Mouse (Mus musculus) heart, embryonic 12.5 days (tissue): ENCODE results near the gene Gga1. TPM values are rescaled to one million over a fixed set of nuclear protein-coding genes. Genes with fewer than 3 reads are reported as not detected.
A peak's percentile ranks its signal among the peaks of the same experiment; 100 is the strongest.

Experiments used
- ATAC-seq: fragments of 200-750 bp; cut with Nextera tagmentation; 2 replicates; pipeline ENCODE4 v1.8.0; 2017; ENCODE audit warnings: moderate TSS enrichment, moderate library complexity; ENCODE audit not compliant: insufficient number of reproducible peaks, low FRiP score
- H3K27ac ChIP-seq: fragments of 300-500 bp; sonication (generic); 2 replicates; pipeline ENCODE4 v1.5.1; 2016; ENCODE audit warnings: mild to moderate bottlenecking, moderate library complexity; ENCODE audit not compliant: poor library complexity, severe bottlenecking
- H3K27me3 ChIP-seq: fragments of 300-500 bp; sonication (generic); replicated peaks from 2 replicates; pipeline ENCODE4 v1.6.1; 2016; ENCODE audit warnings: mild to moderate bottlenecking, moderate library complexity
- H3K36me3 ChIP-seq: fragments of 300-500 bp; sonication (generic); 2 replicates; pipeline ENCODE4 v1.6.1; 2016; ENCODE audit warnings: mild to moderate bottlenecking, moderate library complexity
- H3K4me1 ChIP-seq: fragments of 300-500 bp; sonication (generic); replicated peaks from 2 replicates; pipeline ENCODE4 v1.6.1; 2016; ENCODE audit warnings: mild to moderate bottlenecking
- H3K4me2 ChIP-seq: fragments of 300-500 bp; sonication (generic); 2 replicates; pipeline ENCODE4 v1.6.1; 2016; ENCODE audit warnings: mild to moderate bottlenecking, moderate library complexity
- H3K4me3 ChIP-seq: fragments of 300-500 bp; sonication (generic); 2 replicates; pipeline ENCODE4 v1.5.1; 2016; ENCODE audit warnings: mild to moderate bottlenecking
- H3K9ac ChIP-seq: fragments of 300-500 bp; sonication (generic); 2 replicates; pipeline ENCODE4 v1.6.1; 2016; ENCODE audit warnings: mild to moderate bottlenecking, moderate library complexity
- H3K9me3 ChIP-seq: fragments of 300-500 bp; sonication (generic); replicated peaks from 2 replicates; pipeline ENCODE4 v1.6.1; 2016; ENCODE audit warnings: mild to moderate bottlenecking, moderate library complexity
- WGBS: fragments of 180-500 bp; shearing (Covaris S2); methylation state at CpG from one replicate; pipeline ENCODE4 v1.1.7; 2016; 5-methylcytosine and 5-hydroxymethylcytosine counted together
- polyA plus RNA-seq: library from polyadenylated mRNA; unstranded; fragments of >200 nt; fragmentation: Nextera tagmentation; extraction: Ambion mirVana; gene quantifications from 2 replicates; pipeline ENCODE4 v1.2.1, GENCODE M21; 2016

The Gga1 gene
- polyA plus RNA-seq, 1 experiment from 2014 or later, result 54.0 TPM

- no peak overlapping the region for H3K4me2 ChIP-seq
- no peaks in the 10 kb centered on the region for H3K27me3 ChIP-seq
- no peak overlapping the region for H3K4me3 ChIP-seq
- no peak overlapping the region for H3K9ac ChIP-seq
- no peaks in the 10 kb centered on the region for H3K36me3 ChIP-seq
- no peaks in the 10 kb centered on the region for H3K9me3 ChIP-seq
- no peak overlapping the region for H3K27ac ChIP-seq
- WGBS, result 79% methylated on average over 5 of the region's 5 CpGs
- no peak for ATAC-seq
- H3K4me1 ChIP-seq, result peaks cover 19% of the 10 kb centered on the region
Observed at GRCm38 (mm10) chr15:78862280-78862679, 14.7 kb upstream of the Gga1 start.

GRCm38 (mm10) chr15:78863154-78863553 is 13.8 kb upstream of the Gga1 start:
- Histone ChIP-seq H3K27ac (no peak overlapping the region), H3K36me3 (no peaks in the 10 kb centered on the region), H3K9ac (no peak overlapping the region), H3K4me1 (peaks cover 22% of the 10 kb centered on the region), H3K27me3 (no peaks in the 10 kb centered on the region), H3K4me2 (no peak overlapping the region), H3K4me3 (no peak overlapping the region), H3K9me3 (no peaks in the 10 kb centered on the region)
- 64% methylated on average over 2 of the region's 2 CpGs for WGBS
- no peak for ATAC-seq

DNA sequence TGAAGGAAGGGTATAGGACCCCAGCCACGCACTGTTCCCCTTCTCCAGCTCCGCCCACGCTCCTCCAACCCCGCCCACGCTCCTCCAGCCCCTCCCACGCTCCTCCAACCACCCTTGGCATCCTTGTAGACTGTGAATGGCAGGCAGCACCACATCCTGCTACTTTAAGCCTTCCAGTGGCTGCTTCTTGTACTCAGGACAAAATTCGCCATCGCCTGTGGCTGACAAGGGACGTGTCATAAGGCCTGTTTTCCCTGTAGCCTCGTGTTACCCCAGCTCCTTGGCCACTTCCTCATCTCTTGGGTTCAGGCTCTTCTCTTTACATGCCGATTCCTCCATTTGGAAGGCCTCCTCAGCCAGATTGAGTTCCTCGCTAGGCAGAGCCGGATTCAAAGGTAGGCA is 13.1 kb upstream of the Gga1 start:
- ATAC-seq, result no peak
- no peaks in the 10 kb centered on the region for H3K27me3 ChIP-seq

DNA sequence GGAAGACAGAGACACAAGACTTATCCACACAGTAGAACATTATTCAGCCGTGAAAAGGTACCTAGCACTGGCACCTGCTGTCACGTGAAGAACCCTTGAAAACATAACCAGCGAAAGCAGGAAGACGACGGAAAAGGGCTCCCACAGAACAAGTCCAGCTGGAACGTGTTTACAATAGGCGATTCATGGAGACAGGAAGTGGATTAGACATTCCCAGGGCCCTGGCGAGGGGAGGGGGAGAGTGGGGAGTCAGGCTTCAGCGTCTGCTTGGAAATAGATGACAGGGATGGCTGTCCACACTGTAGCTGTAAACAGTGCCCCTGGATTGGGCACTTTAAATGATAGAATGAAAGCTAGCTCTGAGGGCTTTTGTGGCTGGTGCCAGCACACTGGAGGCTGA is 8.6 kb upstream of the Gga1 start:
- H3K27me3 ChIP-seq, result no peaks in the 10 kb centered on the region
- no peak overlapping the region for H3K4me3 ChIP-seq
- no peaks in the 10 kb centered on the region for H3K9me3 ChIP-seq
- H3K9ac ChIP-seq, result peak overlapping the region; percentile 52; the same call in 1 of the 2 replicates
- peak overlapping the region; percentile 81 for H3K27ac ChIP-seq
- no peak overlapping the region for H3K4me2 ChIP-seq
- ATAC-seq, result peak; percentile 60
- H3K4me1 ChIP-seq, result peaks cover 18% of the 10 kb centered on the region
- no peaks in the 10 kb centered on the region for H3K36me3 ChIP-seq
- WGBS, result 33% methylated on average over 9 of the region's 9 CpGs

More for the DNA sequence above, 13.1 kb upstream of the Gga1 start:
- H3K4me3 ChIP-seq, result no peak overlapping the region
- H3K4me2 ChIP-seq, result no peak overlapping the region
- H3K9ac ChIP-seq, result no peak overlapping the region
- H3K36me3 ChIP-seq, result no peaks in the 10 kb centered on the region
- H3K4me1 ChIP-seq, result peaks cover 28% of the 10 kb centered on the region
- H3K9me3 ChIP-seq, result no peaks in the 10 kb centered on the region
- 42% methylated on average over 13 of the region's 13 CpGs for WGBS
- no peak overlapping the region for H3K27ac ChIP-seq

- Histone ChIP-seq H3K9me3 (no peaks in the 10 kb centered on the region), H3K36me3 (no peaks in the 10 kb centered on the region), H3K4me2 (no peak overlapping the region), H3K4me3 (no peak overlapping the region), H3K4me1 (peaks cover 17% of the 10 kb centered on the region), H3K27ac (peak overlapping the region; percentile 81), H3K9ac (peak overlapping the region; percentile 52; the same call in 1 of the 2 replicates), H3K27me3 (no peaks in the 10 kb centered on the region)
- WGBS, result 70% methylated on average over 7 of the region's 7 CpGs
- no peak for ATAC-seq
Observed at GRCm38 (mm10) chr15:78868826-78869233, 8.2 kb upstream of the Gga1 start.

- 30% methylated on average over 6 of the region's 6 CpGs for WGBS
- H3K9ac ChIP-seq, result no peak overlapping the region
- no peaks in the 10 kb centered on the region for H3K9me3 ChIP-seq
- H3K4me2 ChIP-seq, result no peak overlapping the region
- no peak for ATAC-seq
- no peak overlapping the region for H3K27ac ChIP-seq
- no peaks in the 10 kb centered on the region for H3K36me3 ChIP-seq
- no peaks in the 10 kb centered on the region for H3K27me3 ChIP-seq
- H3K4me1 ChIP-seq, result peaks cover 17% of the 10 kb centered on the region
- H3K4me3 ChIP-seq, result no peak overlapping the region
Observed at GRCm38 (mm10) chr15:78869775-78870174, 7.2 kb upstream of the Gga1 start.

DNA sequence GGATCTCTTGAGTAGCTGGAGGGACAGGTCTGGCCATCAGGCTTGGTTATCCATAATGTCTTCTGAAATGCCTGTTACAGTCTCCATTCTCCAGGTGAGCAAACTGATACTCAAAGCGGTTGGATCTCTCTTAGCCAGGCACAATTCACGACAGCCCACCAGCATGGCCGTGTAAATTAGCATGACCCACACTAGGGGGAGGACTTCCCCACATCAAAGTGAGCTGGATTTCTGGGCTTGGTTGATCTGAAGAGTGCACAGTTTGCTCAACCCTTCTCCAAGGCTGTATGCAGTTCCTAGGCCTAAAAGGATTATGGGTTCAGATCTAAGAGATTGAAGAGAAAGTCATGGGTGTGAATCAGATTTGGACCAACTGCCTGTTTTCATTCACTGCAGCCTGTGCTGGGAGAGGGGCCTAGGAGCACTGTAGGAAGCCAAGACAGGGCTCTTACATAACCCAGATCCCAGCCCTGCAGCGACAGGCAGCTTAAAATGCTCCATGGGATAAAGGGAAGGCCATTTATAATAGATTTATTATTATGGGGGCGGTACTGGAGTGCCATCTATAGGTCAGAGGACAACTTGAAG is 4.9 kb upstream of the Gga1 start:
- no peak overlapping the region for H3K27ac ChIP-seq
- H3K9me3 ChIP-seq, result no peaks in the 10 kb centered on the region
- H3K27me3 ChIP-seq, result no peaks in the 10 kb centered on the region
- H3K4me2 ChIP-seq, result no peak overlapping the region
- no peaks in the 10 kb centered on the region for H3K36me3 ChIP-seq
- ATAC-seq, result no peak
- peaks cover 27% of the 10 kb centered on the region for H3K4me1 ChIP-seq
- WGBS, result 51% methylated on average over 5 of the region's 5 CpGs
- no peak overlapping the region for H3K4me3 ChIP-seq
- no peak overlapping the region for H3K9ac ChIP-seq

DNA sequence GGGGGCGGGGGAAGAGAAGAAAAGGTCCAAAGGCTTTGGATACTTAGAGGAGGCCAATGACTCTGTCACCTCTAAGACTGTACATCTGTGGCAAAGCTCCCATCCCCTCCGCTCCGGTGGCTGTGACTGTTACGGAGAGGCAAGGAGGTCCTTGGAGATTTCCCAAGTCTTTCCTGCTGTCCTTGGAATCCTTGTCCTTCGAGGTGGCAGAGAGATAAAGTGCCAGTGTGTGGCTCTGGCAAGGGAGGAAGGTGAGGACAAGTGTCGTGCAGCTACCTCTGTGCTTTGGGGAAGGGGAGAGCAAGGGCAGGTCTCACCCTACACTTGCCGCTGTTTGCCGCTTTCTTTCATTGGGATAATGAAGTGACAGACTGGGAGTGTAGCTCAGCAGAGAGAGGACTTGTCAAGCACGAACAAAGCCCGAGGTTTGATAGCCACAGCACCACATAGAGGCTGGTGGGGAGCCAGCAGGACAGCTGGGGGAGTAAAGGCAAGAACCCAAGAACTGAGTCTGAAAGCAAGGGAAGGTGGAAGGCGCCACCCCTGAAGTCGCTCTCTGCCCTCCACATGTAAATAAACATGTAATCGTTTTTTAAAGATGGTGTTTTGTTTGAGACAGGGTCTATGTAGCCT is 3.1 kb upstream of the Gga1 start:
- Histone ChIP-seq H3K9ac (0 out of 2 replicates have a peak overlapping the region, but pooled peaks have one; percentile 32), H3K9me3 (no peaks in the 10 kb centered on the region), H3K36me3 (no peaks in the 10 kb centered on the region), H3K27ac (no peak overlapping the region), H3K4me3 (no peak overlapping the region), H3K27me3 (no peaks in the 10 kb centered on the region), H3K4me1 (peaks cover 26% of the 10 kb centered on the region), H3K4me2 (no peak overlapping the region)
- WGBS, result 41% methylated on average over 13 of the region's 13 CpGs
- no peak for ATAC-seq

DNA sequence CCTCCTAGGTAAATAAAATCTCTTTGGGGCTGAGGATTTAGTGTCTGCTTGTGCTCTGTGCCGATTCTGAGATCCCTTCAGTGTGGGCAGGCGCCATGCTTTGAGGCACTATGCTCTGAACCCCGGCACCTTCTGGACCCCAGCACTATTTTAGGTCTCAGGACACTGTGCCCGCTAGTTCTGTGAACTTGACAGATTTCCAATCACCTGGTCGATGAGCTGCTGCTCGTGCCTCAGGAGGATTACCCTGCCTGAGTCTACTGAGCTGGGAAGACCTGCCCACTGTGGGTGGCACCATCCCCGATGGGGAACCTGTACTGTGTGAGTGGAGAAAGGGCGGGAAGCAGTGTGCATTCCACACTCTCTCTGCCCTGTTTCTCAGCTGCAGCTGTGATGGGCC is 2.0 kb upstream of the Gga1 start:
- Histone ChIP-seq H3K4me1 (peaks cover 35% of the 10 kb centered on the region), H3K27ac (no peak overlapping the region), H3K27me3 (no peaks in the 10 kb centered on the region), H3K9me3 (no peaks in the 10 kb centered on the region), H3K4me2 (no peak overlapping the region), H3K36me3 (peaks cover 4% of the 10 kb centered on the region; the same call in 1 of the 2 replicates), H3K4me3 (no peak overlapping the region), H3K9ac (no peak overlapping the region)
- no peak for ATAC-seq
- 71% methylated on average over 8 of the region's 8 CpGs for WGBS

DNA sequence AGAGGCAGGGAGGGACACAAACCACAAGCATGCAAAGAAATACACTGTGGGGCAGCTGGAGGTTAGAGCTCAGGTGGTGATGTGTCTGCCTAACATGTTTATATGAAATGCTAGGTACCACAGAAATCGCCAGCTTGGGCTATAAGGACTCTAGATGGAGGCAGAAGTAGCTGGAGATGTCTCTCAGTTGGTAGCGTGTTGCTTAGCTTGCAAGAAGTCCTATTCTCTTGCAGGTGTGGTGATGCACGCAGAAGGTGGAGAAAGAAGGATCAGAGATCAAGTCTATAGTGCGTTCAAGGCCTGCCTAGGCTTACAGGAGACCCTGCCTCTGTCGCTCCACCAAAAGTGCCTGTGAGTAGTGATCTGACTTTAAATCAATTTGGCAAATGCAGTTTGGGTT is 1.5 kb upstream of the Gga1 start:
- WGBS, result 79% methylated on average over 5 of the region's 5 CpGs
- ATAC-seq, result no peak
- H3K9ac ChIP-seq, result no peak overlapping the region

GRCm38 (mm10) chr15:78876258-78876696 is 713 bp upstream of the Gga1 start:
- Histone ChIP-seq H3K4me3 (peak overlapping the region; percentile 78), H3K4me1 (peaks cover 43% of the 10 kb centered on the region), H3K9me3 (no peaks in the 10 kb centered on the region), H3K36me3 (peaks cover 15% of the 10 kb centered on the region), H3K27me3 (no peaks in the 10 kb centered on the region), H3K27ac (peak overlapping the region; percentile 99), H3K9ac (peak overlapping the region; percentile 90), H3K4me2 (peak overlapping the region; percentile 77)
- WGBS, result 2% methylated on average over 17 of the region's 17 CpGs
- ATAC-seq, result no peak

More for the DNA sequence above, 1.5 kb upstream of the Gga1 start:
- Histone ChIP-seq H3K4me1 (peaks cover 41% of the 10 kb centered on the region), H3K36me3 (peaks cover 8% of the 10 kb centered on the region; the same call in 1 of the 2 replicates), H3K4me3 (no peak overlapping the region), H3K27me3 (no peaks in the 10 kb centered on the region), H3K9me3 (no peaks in the 10 kb centered on the region), H3K27ac (peak overlapping the region; percentile 99; the same call in 1 of the 2 replicates), H3K4me2 (peak overlapping the region; percentile 77)
